Mouse (Mus musculus) ES-Bruce4 (cell line): ENCODE measurements around the gene Kcnj6.

Source experiments
- CTCF ChIP-seq: IDR thresholded peaks from one replicate; pipeline ENCODE4 v1.8.1; 2011; ENCODE audit warnings: low read depth, low read length
- EP300 ChIP-seq: IDR thresholded peaks from 2 replicates; pipeline ENCODE4 v1.6.1; 2011; ENCODE audit warnings: low read depth, low read length; ENCODE audit not compliant: insufficient read depth
- POLR2A ChIP-seq: IDR thresholded peaks from one replicate; pipeline ENCODE4 v1.8.1; 2011; ENCODE audit warnings: low read length; ENCODE audit not compliant: insufficient read depth

- TF ChIP-seq POLR2A (no peak), CTCF (peak; percentile 100), EP300 (0 out of 2 replicates have a peak, but pooled peaks have one; percentile 27)
Measured at GRCm38 (mm10) chr16:94789958-94790357, 207.5 kb downstream of the Kcnj6 start.
